Mouse (Mus musculus): ENCODE measurements around the gene Mypop. TPM values are rescaled to one million over a fixed set of nuclear protein-coding genes. Genes with fewer than 3 reads are reported as not detected.

Mypop gene
- polyA plus RNA-seq, 1 experiment = 1.0 TPM

DNA sequence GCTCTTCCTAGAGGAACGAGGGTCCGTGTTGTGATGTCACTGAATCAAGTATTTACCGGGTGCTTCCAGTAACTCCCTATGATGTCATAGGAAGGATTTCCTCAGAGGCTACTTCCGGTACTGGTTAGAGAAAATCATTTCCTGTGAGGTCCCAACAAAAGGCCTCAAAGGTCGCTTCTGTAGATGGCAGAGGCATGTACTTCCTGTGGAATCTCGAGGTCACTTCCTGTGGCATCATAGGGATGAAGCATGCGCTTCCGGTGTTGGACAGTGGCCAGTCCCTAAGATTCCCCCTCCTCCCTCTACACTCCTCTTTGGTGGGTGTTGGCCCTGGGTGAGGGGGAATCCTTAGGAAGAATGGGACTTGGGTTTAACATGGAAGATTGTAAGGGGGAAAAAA lies 31.6 kb upstream of the Mypop start:
- TF ChIP-seq POLR2A (IDR thresholded peaks at IDR 0.05; ENCODE audit: borderline replicate concordance, low read depth, low read length) (no peak), CTCF (IDR thresholded peaks at IDR 0.05; ENCODE audit: low read depth, low read length) (no peak)
- no peak overlapping the region for H3K27ac ChIP-seq (ENCODE audit: insufficient read depth, low read depth, low read length)
- H3K4me1 ChIP-seq (ENCODE audit: control insufficient read depth, insufficient read depth, low read length) = peaks cover 18% of the 10 kb centered on the region
- H3K4me3 ChIP-seq (ENCODE audit: insufficient read depth, low read length) = no peak overlapping the region

- Histone ChIP-seq H3K27ac (ENCODE audit: insufficient read depth, low read depth, low read length) (no peak overlapping the region), H3K4me3 (ENCODE audit: insufficient read depth, low read length) (peak overlapping the region; percentile 22), H3K4me1 (ENCODE audit: control insufficient read depth, insufficient read depth, low read length) (peaks cover 15% of the 10 kb centered on the region)
- no peak for TF ChIP-seq CTCF (IDR thresholded peaks at IDR 0.05; ENCODE audit: low read depth, low read length)
- no peak for TF ChIP-seq POLR2A (IDR thresholded peaks at IDR 0.05; ENCODE audit: borderline replicate concordance, low read depth, low read length)
Observed at GRCm38 (mm10) chr7:18962171-18962792, 28.8 kb upstream of the Mypop start.

- Histone ChIP-seq H3K4me3 (ENCODE audit: insufficient read depth, low read length) (peak overlapping the region; percentile 22), H3K27ac (ENCODE audit: insufficient read depth, low read depth, low read length) (no peak overlapping the region), H3K4me1 (ENCODE audit: control insufficient read depth, insufficient read depth, low read length) (peaks cover 15% of the 10 kb centered on the region)
- TF ChIP-seq POLR2A (IDR thresholded peaks at IDR 0.05; ENCODE audit: borderline replicate concordance, low read depth, low read length) (no peak), CTCF (IDR thresholded peaks at IDR 0.05; ENCODE audit: low read depth, low read length) (no peak)
Observed at GRCm38 (mm10) chr7:18962795-18963194, 28.2 kb upstream of the Mypop start.

GRCm38 (mm10) chr7:18963294-18963843 lies 27.7 kb upstream of the Mypop start:
- Histone ChIP-seq H3K4me3 (ENCODE audit: insufficient read depth, low read length) (no peak overlapping the region), H3K27ac (ENCODE audit: insufficient read depth, low read depth, low read length) (no peak overlapping the region), H3K4me1 (ENCODE audit: control insufficient read depth, insufficient read depth, low read length) (peaks cover 15% of the 10 kb centered on the region)
- no peak for TF ChIP-seq POLR2A (IDR thresholded peaks at IDR 0.05; ENCODE audit: borderline replicate concordance, low read depth, low read length)
- no peak for TF ChIP-seq CTCF (IDR thresholded peaks at IDR 0.05; ENCODE audit: low read depth, low read length)

DNA sequence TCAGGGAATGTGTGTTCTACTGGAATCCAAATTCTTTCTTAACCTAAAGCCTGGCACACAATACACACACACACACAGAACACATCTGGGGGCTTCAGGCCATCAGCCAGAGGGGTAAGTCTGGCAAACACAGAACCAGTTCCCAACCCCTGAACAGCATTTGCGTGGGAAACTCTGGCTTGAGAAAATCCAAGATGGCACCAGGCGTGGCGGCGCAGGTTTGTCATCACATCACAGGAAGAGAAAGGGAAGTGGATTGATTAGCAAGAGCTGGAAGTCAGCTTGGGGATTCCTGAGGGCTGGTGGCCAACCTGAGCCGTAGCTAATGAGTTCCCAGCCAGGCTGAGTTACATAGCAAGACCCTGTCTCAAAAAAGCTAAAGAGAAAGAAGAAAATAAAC lies 25.7 kb upstream of the Mypop start:
- H3K4me3 ChIP-seq (ENCODE audit: insufficient read depth, low read length) = no peak overlapping the region
- peaks cover 10% of the 10 kb centered on the region for H3K4me1 ChIP-seq (ENCODE audit: control insufficient read depth, insufficient read depth, low read length)
- TF ChIP-seq CTCF (IDR thresholded peaks at IDR 0.05; ENCODE audit: low read depth, low read length) = no peak
- TF ChIP-seq POLR2A (IDR thresholded peaks at IDR 0.05; ENCODE audit: borderline replicate concordance, low read depth, low read length) = no peak
- H3K27ac ChIP-seq (ENCODE audit: insufficient read depth, low read depth, low read length) = no peak overlapping the region

DNA sequence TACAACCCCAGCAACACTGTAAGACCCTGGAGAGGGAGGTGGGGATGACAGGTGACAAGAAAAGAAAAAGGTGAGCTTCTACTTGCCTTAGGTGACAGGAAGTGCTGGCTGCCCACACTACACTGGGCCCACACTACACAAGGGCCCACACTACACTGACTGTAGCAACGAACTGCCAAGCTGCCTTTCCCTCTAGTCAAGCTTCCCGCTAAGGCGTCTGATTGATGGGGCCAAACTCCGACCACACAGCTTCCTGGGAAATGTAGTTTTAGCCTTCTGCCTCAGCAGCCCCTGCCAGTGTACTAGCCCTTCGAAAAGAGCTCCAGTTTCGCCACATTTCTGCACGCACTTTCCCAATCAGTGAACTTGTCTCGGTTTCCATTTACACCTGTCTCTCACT lies 23.4 kb upstream of the Mypop start:
- H3K4me3 ChIP-seq (ENCODE audit: insufficient read depth, low read length) = no peak overlapping the region
- TF ChIP-seq POLR2A (IDR thresholded peaks at IDR 0.05; ENCODE audit: borderline replicate concordance, low read depth, low read length) (no peak), CTCF (IDR thresholded peaks at IDR 0.05; ENCODE audit: low read depth, low read length) (no peak)

DNA sequence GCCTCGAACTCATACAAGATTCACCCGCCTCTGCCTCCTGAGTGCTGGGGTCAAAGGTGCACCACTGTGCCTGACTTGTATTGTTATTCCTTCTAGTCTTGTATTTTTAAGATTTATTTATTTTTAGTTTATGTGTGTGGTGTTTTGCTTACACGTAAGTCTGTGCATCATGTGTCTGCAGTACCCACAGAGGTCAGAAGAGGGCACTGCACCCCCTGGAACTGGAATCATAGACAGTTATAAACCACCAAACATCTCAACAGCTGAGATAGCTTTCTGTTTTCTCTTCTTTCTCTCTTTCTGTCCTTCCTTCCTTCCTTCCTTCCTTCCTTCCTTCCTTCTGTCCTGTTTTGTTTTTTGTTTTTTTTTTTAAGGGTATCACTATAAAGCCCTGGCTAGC lies 20.1 kb upstream of the Mypop start:
- no peaks in the 10 kb centered on the region for H3K4me1 ChIP-seq (ENCODE audit: control insufficient read depth, insufficient read depth, low read length)
- TF ChIP-seq CTCF (IDR thresholded peaks at IDR 0.05; ENCODE audit: low read depth, low read length) (no peak), POLR2A (IDR thresholded peaks at IDR 0.05; ENCODE audit: borderline replicate concordance, low read depth, low read length) (no peak)
- no peak overlapping the region for H3K4me3 ChIP-seq (ENCODE audit: insufficient read depth, low read length)
- H3K27ac ChIP-seq (ENCODE audit: insufficient read depth, low read depth, low read length) = no peak overlapping the region

More for the DNA sequence above, 23.4 kb upstream of the Mypop start:
- H3K27ac ChIP-seq (ENCODE audit: insufficient read depth, low read depth, low read length) = no peak overlapping the region
- H3K4me1 ChIP-seq (ENCODE audit: control insufficient read depth, insufficient read depth, low read length) = peaks cover 5% of the 10 kb centered on the region; the same call in 1 of the 2 replicates

GRCm38 (mm10) chr7:18978381-18978780 lies 12.7 kb upstream of the Mypop start:
- H3K4me3 ChIP-seq (ENCODE audit: insufficient read depth, low read length) = no peak overlapping the region
- no peaks in the 10 kb centered on the region for H3K4me1 ChIP-seq (ENCODE audit: control insufficient read depth, insufficient read depth, low read length)
- no peak overlapping the region for H3K27ac ChIP-seq (ENCODE audit: insufficient read depth, low read depth, low read length)
- TF ChIP-seq CTCF (IDR thresholded peaks at IDR 0.05; ENCODE audit: low read depth, low read length) (no peak), POLR2A (IDR thresholded peaks at IDR 0.05; ENCODE audit: borderline replicate concordance, low read depth, low read length) (no peak)

DNA sequence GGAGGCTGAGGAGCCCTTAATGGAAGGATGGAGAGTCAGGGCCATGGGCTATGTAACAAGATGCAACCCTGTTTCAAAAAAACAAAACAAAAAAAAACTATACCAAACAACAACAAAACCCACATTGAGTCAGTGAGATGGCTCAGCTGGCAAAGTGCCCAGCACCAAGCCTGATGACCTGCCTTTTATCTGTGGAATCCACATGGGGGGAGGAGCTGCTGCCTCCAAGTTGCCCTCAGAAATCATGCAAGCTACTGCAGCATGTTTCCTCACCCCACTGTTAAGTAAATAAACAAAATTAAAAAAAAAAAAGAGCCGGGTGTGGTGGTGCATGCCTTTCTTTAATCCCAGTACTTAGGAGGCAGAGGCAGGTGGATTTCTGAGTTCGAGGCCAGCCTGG lies 4.5 kb upstream of the Mypop start:
- Histone ChIP-seq H3K27ac (ENCODE audit: insufficient read depth, low read depth, low read length) (no peak overlapping the region), H3K4me1 (ENCODE audit: control insufficient read depth, insufficient read depth, low read length) (peaks cover 7% of the 10 kb centered on the region; the same call in 1 of the 2 replicates), H3K4me3 (ENCODE audit: insufficient read depth, low read length) (no peak overlapping the region)
- TF ChIP-seq POLR2A (IDR thresholded peaks at IDR 0.05; ENCODE audit: borderline replicate concordance, low read depth, low read length) (no peak), CTCF (IDR thresholded peaks at IDR 0.05; ENCODE audit: low read depth, low read length) (no peak)

- no peak within 1 kb of the TSS for H3K4me3 ChIP-seq (ENCODE audit: insufficient read depth, low read length)
- peaks cover 7% of the 10 kb centered on the region; the same call in 1 of the 2 replicates for H3K4me1 ChIP-seq (ENCODE audit: control insufficient read depth, insufficient read depth, low read length)
- no peak within 1 kb of the TSS for H3K27ac ChIP-seq (ENCODE audit: insufficient read depth, low read depth, low read length)
- TF ChIP-seq CTCF (IDR thresholded peaks at IDR 0.05; ENCODE audit: low read depth, low read length) (no peak), POLR2A (IDR thresholded peaks at IDR 0.05; ENCODE audit: borderline replicate concordance, low read depth, low read length) (no peak)
Observed at GRCm38 (mm10) chr7:18987100-18987499, 3.9 kb upstream of the Mypop start, which contains the start of gene Nanos2. TSS of gene Nanos2 (plus strand) at chr7:18987400.
